Mouse (Mus musculus): ENCODE measurements around the gene Btbd35f20. TPM values are rescaled to one million over a fixed set of nuclear protein-coding genes. Genes with fewer than 3 reads are reported as not detected.

The Btbd35f20 gene
- polyA plus RNA-seq (2014; fragmentation: Illumina TruSeq; extraction: RNeasy Lipid Tissue Mini Kit (QIAGEN cat#74804)): not detected

DNA sequence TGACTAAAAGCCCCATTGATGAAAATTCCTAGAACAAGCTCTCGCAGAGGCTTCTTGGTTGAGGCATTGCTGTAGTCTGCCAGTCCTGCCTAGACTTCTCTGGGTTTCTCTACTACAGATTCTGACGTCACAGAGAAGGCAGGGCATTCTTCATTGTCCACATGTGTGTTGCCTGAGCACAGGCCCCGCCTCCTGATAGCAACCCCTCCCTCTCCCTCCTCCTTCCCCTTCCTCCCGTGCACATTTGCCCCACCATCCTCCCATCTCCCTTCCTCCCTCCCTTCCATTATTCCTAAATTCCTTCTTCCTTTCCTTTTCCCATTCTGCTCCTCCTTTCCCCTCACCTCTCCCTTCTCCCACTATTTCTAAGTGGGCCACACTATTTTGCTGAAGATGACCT is at the start of gene Btbd35f20:
Btbd35f20 (minus strand) TSS at position 101 of the 400 bp plus-strand sequence.

Other genes with a start within 250 kb of the Btbd35f20 start
- not detected for gene Btbd35f28, start 94.7 kb downstream of the Btbd35f20 start, polyA plus RNA-seq (2014; fragmentation: Illumina TruSeq; extraction: RNeasy Lipid Tissue Mini Kit (QIAGEN cat#74804))
- gene Btbd35f17, start 79.4 kb upstream of the Btbd35f20 start, polyA plus RNA-seq (2014; fragmentation: Illumina TruSeq; extraction: RNeasy Lipid Tissue Mini Kit (QIAGEN cat#74804)): not detected